Mouse (Mus musculus) ES-E14 (cell line): ENCODE measurements at regions not wholly inside any gene's neighbourhood (a gene's known extent, or its start where the extent isn't known, plus 50 kb on each side); places are given as distances from the start of the nearest gene placed in this dataset.

Experiments
- CHD2 ChIP-seq: IDR thresholded peaks from 2 replicates; pipeline ENCODE4 v1.6.1; 2014; ENCODE audit warnings: mild to moderate bottlenecking, low read depth, low read length, inconsistent platforms
- MAFK ChIP-seq: IDR thresholded peaks from 2 replicates; pipeline ENCODE4 v1.6.1; 2014; ENCODE audit warnings: mild to moderate bottlenecking, low read depth, low read length, inconsistent platforms; ENCODE audit not compliant: insufficient read depth
- ZC3H11A ChIP-seq: IDR thresholded peaks from 2 replicates; pipeline ENCODE4 v1.6.1; 2012; ENCODE audit warnings: low read depth, mild to moderate bottlenecking, inconsistent platforms, low read length, borderline replicate concordance
- ZNF384 ChIP-seq: IDR thresholded peaks from 2 replicates; pipeline ENCODE4 v1.6.1; 2012; ENCODE audit warnings: low read depth, low read length, inconsistent platforms

DNA sequence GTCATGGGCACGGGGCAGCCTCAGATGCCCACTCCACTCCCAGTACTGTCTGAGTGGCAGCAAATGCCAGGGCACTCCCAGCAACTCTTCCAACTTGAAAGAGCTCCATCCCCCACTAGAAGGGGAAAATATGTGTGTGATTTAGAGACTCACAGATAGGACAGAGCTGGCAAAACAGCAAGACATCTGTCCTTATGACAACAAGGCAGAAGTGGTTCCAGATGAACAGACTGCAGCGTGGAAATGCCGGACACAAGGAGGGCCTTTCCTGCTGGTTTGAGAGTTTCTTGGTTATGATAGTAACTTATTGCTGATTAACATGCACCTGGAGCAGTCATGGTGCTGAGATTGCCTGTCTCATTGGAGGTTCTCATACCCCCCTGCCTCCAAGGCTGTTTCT is 192.4 kb upstream of the Nfe2l3 start:
- TF ChIP-seq ZNF384, result no peak
- TF ChIP-seq CHD2, result no peak
- no peak for TF ChIP-seq MAFK
- TF ChIP-seq ZC3H11A, result no peak
